Mouse (Mus musculus) cerebellum, adult 8-10 months (tissue): Measurements from ENCODE around the gene Mecr.

Source experiments
- DNase-seq: peaks from one replicate; pipeline ENCODE4 v3.0.0; 2022

The Mecr gene

DNA sequence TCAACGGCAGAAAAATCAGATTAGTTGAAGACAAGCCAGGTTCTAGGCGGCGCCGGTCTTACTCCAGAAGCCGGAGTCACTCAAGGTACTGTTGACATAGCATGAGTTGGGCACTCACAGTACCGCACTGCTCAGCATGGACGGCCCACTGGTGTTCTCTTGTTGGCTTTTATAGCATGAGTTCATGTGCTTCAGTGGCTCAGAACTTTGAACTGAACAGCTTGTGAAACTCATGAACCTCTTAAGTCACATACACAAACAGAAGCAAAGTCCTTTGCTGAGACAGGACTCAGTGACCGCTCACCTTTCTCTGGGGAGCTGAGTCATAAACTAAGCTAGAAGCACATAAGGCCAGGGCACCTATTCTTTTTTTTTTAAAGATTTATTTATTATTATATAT is 54.5 kb downstream of the Mecr start:
- no peak for DNase-seq

DNA sequence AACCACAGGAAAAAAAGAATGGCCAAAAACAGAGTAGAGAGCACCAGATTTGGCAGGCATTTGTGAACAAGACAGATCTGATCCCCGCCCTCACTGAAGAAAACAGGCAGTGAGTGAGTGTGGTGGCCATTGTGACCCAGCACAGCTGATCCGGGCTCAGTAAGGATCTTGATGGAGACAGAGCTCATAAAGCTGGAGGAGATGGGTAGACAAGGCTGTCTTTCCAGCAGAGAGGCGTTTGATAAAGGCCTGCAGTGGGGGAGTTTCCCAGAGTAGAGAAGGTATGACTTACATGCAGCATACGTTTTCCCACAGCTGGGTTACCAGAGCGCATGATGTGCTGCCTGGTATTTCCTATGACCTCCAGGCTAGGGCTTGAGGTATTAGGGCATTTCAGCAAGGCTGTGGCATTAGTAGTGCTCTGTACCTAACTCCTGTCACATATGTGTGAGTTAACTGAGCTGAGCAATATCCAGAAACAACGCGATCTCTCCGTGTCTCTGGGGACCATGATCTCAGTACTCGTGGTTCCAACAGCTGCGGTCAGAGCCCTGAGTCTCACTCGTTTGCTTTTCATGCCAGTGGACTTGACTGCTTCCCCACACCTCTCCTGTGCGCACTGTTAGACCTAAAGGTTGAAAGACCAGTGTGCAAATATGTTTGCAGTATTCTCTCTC is 55.4 kb downstream of the Mecr start:
- no peak for DNase-seq

DNA sequence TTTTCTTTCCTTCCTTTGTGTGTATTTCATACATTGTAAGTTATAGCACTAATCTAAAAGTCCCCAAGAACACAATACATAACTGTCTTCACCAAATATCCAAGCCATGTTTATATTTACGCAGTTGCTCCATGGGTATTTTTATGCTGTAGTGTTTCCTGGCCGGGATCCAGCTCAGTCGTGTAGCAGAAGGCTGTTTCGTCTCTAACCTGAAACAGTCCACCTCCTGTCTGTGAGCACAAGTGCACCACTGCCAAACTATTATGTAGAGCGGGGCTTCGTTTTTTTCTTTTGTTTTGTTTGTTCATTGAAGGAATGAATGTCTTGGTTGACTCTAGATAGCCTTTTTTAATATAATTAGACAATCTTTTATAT is 55.9 kb downstream of the Mecr start:
- DNase-seq = peak; percentile 38

DNA sequence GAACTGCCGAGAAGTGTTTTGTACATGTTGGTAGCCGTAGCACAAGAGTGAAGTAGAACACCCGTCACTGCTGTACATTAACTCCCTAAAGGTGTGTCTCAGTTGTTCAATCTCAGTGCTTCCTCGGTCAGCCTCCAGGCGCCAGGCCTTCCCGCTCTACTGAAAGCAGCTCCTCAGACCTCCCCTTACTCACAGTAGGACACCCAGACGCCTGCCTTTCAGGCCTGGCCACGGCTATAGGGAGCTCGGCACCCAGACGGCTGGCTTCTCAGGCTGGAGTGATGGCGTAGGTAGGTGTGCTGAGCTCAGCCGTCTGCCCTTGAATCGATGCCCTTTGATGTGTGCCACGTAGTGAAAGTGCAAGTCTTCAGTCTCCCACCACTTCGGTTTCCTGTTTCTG is 57.8 kb downstream of the Mecr start:
- no peak for DNase-seq

DNA sequence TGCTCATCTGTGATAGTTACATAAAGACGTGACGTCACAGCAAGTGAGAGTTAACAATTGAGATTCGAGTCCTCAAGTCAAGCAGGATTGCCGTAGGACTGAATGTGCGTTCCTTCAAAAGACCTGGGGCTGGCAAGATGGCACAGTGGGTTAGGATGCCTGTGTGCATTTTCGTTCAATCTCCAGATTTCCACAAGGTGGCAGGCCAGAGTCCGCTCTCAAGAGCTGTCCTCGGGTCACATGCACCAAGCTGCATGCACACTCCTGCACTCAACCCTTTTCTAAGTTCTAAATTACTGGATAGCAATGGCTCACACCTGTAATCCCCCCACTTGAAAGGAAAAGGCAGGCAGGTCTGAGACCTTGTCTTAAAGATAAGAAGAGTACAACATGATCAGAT is 61.2 kb downstream of the Mecr start:
- DNase-seq = no peak

DNA sequence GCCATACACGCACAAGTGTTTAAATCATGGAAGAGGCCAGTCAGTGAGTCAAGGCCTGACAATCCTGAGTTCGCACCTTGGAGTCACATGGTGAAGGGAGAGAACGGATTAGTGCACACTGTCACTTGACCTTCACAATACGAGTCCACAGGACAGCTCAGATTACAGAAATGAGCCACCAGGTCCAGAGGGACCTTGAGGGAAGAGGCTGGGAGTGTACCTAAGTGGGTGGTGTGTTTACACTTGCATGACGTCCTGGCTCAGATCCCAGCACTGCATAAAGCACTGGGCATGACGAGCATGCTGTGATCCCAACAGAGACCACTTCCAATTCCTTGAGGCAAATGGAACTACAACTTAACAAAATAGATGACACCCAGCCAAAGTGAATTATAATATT is 63.2 kb downstream of the Mecr start:
- no peak for DNase-seq

DNA sequence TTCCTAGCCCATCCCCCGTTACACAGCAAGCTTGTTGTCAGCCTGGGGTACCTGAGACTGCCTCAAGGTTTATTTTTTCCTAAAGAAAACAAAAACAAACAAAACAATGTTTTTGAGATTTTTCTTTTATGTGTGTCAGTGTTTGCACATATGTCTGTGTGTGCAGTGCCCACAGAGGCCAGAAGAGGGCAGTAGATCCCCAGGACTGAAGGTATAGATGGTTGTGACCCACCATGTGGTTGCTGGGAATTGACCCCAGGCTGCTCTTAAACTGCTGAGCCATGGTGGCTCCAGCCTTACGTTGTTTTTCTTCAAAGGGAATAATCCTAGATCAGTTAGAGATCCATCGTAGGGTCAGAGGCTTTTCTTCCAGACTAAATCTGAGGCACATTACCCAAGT is 64.6 kb downstream of the Mecr start:
- no peak for DNase-seq

DNA sequence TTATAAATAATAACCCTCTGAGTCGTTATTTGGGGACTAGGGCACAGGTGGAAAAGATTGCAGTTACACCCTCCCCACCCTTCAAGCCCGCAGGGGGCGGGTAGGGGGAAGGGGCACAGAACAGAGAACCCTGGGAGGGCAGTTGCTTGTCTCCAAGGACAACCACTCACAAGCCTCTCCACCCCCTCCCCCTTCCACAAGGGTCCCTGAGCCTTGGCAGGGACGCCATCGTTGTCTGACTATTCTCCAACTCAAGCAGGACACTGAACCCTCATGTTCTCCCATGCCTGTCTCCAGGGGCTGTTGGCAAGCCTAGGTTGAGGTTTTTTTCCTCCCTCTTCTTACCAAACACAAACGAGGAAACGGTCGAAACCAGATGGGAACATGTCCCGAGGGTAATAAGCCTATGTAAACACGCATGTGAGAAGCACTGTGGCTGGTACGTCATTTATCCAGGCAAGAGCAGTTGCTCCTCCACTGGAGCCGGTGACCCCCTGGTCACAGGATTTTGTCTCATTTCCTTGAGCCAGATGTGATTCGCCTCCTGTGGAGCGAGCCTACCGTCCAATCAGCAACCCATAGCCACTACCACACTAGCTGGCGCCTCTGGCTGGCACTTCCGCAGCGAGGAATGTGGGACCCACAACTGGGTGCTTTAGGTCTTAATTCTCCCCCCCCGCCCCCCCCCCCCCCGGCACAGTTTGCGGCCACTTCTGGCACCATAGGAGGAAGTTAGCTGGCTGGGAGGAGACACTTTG is 67.1 kb downstream of the Mecr start:
- DNase-seq = no peak

DNA sequence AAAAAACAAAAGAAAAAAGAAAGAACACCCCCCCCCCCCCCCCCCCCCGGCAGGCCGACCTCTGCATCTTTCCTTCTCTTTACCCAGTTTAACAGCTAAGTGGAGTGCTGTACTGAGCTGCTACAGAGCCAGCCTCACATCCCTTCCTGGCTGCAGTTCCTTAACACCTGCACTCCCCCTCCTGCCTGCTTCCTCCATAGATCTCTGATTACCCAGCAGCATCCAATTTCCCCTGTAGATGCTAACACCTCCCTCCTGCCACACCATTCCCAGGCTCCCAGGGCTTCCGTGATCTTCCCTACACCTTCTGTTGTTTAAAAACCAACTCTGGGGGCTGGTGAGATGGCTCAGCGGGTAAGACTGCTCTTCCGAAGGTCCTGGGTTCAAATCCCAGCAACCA is 68.3 kb downstream of the Mecr start:
- DNase-seq = no peak

DNA sequence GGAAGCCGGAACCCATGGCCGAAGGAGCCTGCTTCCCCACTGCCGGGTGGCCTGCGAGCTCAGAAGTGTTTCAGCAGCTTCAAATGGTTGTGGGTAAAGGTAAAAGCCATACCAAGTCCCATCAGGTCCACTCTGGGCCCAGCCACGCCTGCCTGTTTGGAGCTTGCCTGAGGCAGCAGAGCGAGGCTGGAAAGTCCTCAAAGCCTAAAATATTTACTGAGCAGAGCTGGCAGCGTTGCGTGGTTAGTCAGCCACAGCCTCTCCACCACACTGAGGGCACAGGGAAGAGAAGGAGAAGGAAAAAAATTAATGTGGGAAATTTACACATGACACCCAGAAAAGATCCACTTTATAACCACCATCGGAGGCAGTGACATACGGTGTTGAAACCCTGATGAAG is 70.3 kb downstream of the Mecr start:
- no peak for DNase-seq

DNA sequence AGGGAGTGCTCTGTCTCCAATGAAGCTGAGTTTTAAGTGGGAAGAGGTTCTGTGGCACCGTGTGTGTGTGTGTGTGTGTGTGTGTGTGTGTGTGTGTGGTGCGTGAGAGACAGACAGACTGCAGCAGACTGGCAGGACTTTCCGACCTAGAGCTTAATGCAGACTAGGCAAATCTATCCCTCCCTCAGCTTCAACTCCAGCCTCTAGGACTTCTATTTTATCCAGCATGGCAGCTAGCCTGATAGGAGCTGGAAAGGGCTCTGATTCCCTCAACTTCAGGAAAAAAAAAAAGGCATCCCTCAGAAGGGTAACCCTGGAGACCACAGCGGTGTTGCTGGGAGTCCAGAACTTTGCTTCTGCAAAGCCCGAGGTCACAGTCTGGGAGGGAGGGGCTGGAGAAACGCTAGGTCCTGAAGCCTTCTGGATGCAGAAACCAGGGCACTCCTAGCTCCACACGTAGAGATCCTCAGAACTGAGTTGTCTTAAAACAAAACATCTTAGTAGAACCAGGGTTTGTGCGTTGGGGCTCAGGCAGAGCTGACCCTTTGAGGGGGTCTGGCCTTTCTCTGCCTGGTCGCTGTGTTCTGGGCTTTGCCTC is 70.9 kb downstream of the Mecr start:
- no peak for DNase-seq

DNA sequence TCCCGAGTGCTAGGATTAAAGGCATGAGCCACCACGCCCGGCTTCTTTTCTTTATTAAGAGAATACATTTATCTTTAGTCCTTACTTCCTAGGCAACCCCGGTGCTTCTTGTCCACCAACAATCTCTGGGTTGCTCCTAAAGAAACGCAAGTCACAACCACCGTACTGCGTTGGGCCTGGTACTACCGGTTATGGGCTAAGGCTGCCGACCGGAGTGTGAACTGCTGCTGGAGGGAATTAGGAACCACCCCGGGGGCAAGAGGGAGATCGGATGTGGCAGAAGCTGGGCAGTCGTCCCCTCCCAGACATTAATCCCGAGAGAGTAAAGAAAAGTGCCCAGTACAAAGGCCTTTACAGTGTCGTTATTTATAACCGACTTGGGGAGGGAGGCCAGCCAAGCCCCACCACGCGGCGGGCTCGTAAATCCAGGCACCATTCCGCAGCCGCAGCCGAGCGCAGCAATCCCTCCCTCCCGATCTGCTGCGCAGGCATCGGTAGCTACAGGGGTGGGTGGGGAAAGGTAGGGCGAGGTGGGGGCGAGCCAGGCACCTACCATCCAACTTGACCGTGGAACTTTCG is 71.7 kb downstream of the Mecr start:
- no peak for DNase-seq

DNA sequence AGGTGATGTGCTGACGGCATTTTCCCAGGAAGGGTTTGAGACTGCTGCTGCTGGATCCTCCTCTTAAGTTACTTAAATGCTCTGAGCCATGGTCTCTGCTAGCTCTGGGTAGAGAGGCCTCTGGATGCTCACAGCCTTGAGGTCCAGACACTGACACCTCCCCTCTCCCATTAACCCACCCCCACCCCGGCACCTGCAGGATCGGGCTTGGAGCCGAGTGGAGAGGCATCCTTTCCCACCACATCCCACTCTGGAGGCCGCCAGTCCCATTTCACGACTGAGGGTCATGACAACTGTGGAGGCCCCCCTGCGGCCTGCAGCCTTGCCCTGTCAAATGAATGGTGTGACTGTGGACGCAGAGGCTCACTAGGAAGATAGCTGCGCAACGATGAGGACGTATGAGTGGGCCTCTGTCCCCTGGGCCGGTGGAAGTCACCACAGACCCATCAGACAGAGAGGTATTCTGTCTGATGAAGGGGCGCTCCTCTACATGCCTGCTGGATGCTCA is 72.6 kb downstream of the Mecr start:
- no peak for DNase-seq

DNA sequence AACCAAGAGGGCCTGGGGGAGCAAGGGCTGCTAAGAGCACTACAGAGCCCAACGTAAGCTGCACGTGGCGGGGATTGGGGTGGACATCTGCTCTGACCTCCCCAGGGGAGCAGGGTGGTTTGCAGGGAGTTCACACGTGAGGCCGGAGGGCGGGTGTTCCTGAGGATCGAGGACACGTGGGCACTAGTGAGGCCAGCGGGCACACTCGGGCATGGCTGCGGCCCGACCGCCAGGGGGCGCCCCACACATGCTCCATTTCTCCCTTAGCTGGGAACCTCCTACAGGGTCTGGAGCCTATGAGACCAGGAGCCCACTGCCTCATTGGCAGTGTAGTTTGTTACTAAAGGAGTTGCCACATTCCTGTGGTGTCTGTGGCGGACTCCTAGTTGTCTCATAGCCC is 73.2 kb downstream of the Mecr start:
- DNase-seq = peak; percentile 54

DNA sequence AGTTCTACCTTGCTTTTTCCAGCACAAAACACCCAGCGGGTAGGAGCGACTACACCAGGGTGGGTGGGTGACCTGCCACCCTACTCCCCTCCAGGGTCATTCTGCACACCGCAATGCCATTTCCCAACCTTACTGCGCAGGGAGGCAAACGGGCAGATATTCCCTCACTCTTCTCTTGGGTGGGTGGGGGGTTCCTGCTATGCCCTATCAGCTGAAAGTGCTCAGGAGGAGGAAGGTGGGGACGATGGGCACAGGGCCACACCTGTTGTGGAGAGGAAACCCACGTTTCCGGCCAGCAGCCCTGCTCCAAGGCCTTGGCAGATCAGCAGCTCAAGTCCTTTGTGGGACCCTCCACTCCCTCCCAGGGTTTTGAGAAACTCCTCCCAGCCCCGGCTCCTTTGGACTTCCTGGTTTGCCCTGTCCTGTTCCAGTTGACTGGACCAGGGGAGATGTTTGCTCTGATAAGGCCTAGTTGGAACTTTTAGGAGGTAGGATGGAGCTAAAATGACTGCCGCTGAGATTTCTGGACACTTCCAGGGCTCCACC is 73.8 kb downstream of the Mecr start:
- DNase-seq = no peak
